Mouse (Mus musculus): ENCODE measurements at regions not wholly inside any gene's neighbourhood (a gene's known extent, or its start where the extent isn't known, plus 50 kb on each side); places are given as distances from the start of the nearest gene placed in this dataset.

DNA sequence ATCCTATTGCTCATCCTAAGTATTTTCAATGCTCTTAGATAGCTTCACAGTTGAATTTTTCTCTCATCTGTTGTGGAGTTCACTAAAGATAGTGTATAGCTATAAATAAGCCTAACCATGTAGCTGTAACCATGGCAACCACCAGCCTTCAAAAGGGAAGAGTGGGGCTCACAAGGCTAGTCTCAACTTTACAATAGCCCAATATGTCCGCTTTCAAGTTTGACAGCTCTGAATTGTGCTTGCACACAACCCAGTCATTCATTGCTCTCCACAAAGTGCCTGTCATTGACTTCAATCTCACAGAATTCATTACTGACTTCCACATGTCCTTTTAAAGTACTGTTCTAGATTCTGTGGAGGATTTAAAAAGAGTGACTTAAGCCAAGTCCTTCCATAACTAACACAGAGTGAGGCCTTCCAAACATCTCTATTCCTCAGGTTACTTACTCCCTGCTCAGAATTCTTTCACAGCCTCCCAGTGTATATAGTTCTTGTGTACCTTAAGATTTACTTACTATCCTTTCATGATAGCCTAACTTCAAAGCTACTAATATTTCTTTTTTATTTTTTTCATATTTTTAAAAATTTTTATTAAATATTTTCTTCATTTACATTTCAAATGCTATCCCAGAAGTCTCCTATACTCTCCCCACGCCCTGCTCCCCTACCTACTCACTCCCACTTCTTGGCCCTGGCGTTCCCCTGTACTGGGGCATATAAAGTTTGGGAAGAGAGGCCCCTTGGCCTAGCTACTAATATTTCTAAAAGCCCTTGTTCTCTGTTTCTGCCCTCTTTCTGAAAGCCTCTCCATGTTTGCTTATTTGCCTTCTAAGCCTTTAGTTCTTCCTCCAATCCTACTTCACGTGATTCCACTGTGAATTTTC, 134.3 kb upstream of the Plppr1 start:
- H3K27me3 ChIP-seq (ENCODE audit: control insufficient read depth, insufficient read depth, low read depth, low read length): no peaks in the 10 kb centered on the region
- H3K4me1 ChIP-seq (ENCODE audit: control insufficient read depth, insufficient read depth, low read length): peaks cover 10% of the 10 kb centered on the region
- H3K4me3 ChIP-seq (ENCODE audit: low read depth, low read length): no peak overlapping the region
- H3K27ac ChIP-seq (ENCODE audit: low read length): no peak overlapping the region
- ATAC-seq: peak; percentile 97
- H3K9ac ChIP-seq (ENCODE audit: low read depth, low read length): no peak overlapping the region
- 49% methylated on average over 4 of the region's 4 CpGs for WGBS
- H3K9me3 ChIP-seq (replicated peaks; ENCODE audit: control insufficient read depth, low read length, poor library complexity, severe bottlenecking): no peaks in the 10 kb centered on the region
- no peaks in the 10 kb centered on the region for H3K36me3 ChIP-seq (ENCODE audit: control insufficient read depth, insufficient read depth, low read length)
- H3K4me2 ChIP-seq (ENCODE audit: low read length): no peak overlapping the region

DNA sequence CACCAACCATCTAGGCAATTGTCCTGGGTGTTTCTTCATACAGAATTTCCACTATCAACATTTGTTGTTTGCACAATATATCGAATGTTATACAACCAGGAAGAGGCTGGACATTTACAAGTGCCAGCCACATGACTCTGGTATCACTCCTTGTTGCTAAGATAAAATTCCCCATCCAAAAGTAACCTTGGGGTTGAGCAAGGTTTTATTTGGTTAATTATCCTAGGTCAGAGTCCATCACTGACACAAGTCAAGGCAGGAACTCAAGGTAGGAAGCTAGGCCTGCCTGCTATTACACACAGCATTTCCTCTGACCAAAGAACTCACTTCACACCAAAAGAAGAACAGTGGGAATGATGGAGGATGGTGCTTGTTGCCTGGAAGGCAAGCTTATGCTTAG, 120.7 kb upstream of the Plppr1 start:
- no peak overlapping the region for H3K4me3 ChIP-seq (ENCODE audit: low read depth, low read length)
- no peaks in the 10 kb centered on the region for H3K27me3 ChIP-seq (ENCODE audit: control insufficient read depth, insufficient read depth, low read depth, low read length)
- 94% methylated on average over 1 of the region's 1 CpGs for WGBS

DNA sequence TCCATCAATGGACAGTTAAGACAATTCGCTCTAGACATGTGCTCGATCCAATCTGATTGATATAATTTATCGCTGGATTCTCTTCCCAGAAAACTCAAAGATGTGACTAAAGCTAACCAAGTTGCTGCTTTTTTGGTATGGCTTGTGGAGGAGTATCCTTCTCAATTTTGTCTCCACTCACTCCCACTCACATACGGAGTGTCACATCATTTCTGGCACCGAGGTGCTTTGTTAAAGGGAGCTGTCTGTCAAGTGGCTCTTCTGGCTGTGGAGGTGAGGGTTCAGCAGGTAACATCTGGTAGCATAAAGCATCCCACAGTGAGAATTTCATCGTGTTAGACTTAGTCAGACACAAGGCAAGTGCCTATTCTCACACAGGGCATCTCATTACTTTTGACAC, 120.2 kb upstream of the Plppr1 start:
- H3K9ac ChIP-seq (ENCODE audit: low read depth, low read length): no peak overlapping the region
- no peak overlapping the region for H3K27ac ChIP-seq (ENCODE audit: low read length)
- H3K4me3 ChIP-seq (ENCODE audit: low read depth, low read length): no peak overlapping the region
- WGBS: 79% methylated on average over 6 of the region's 6 CpGs
- no peaks in the 10 kb centered on the region for H3K36me3 ChIP-seq (ENCODE audit: control insufficient read depth, insufficient read depth, low read length)
- no peak overlapping the region for H3K4me2 ChIP-seq (ENCODE audit: low read length)
- no peaks in the 10 kb centered on the region for H3K9me3 ChIP-seq (replicated peaks; ENCODE audit: control insufficient read depth, low read length, poor library complexity, severe bottlenecking)
- no peaks in the 10 kb centered on the region for H3K27me3 ChIP-seq (ENCODE audit: control insufficient read depth, insufficient read depth, low read depth, low read length)
- 0 out of 2 replicates have a peak, but pooled peaks have one; percentile 32 for ATAC-seq
- H3K4me1 ChIP-seq (ENCODE audit: control insufficient read depth, insufficient read depth, low read length): no peaks in the 10 kb centered on the region

More for the DNA sequence above, 120.7 kb upstream of the Plppr1 start:
- ATAC-seq: no peak
- H3K4me2 ChIP-seq (ENCODE audit: low read length): no peak overlapping the region
- no peaks in the 10 kb centered on the region for H3K36me3 ChIP-seq (ENCODE audit: control insufficient read depth, insufficient read depth, low read length)
- H3K9me3 ChIP-seq (replicated peaks; ENCODE audit: control insufficient read depth, low read length, poor library complexity, severe bottlenecking): no peaks in the 10 kb centered on the region
- H3K9ac ChIP-seq (ENCODE audit: low read depth, low read length): no peak overlapping the region
- H3K27ac ChIP-seq (ENCODE audit: low read length): no peak overlapping the region
- no peaks in the 10 kb centered on the region for H3K4me1 ChIP-seq (ENCODE audit: control insufficient read depth, insufficient read depth, low read length)

DNA sequence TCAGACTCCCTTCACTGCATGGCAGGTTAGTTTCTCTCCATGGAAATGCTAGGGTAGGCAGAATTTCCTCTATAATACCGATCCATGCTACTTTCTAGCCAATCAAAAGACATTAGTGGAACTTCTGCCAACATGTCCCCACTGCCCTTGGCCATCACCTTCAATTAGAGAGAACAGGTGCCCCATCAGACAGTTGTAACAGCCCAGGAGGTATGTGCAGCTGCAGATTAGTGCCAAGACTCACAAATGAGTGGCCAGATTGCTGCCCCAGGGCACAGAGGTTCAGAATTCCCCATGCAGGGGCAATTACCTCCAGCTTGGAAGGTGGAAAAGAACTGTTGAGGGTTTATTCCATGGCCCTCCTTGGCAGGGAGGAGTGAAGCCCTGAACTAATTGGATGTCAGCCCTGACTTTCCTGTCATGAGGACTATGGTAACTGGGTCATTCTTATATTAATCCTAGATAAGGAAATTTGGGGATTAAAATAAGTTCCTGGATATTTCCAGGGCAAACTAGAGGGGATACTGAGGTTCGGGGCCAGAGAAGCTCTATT, 113.7 kb upstream of the Plppr1 start:
- H3K4me3 ChIP-seq (ENCODE audit: low read depth, low read length): no peak overlapping the region
- H3K9ac ChIP-seq (ENCODE audit: low read depth, low read length): no peak overlapping the region
- peak; percentile 67; the same call in 1 of the 2 replicates for ATAC-seq
- H3K27ac ChIP-seq (ENCODE audit: low read length): no peak overlapping the region
- 84% methylated on average over 2 of the region's 2 CpGs for WGBS
- H3K4me2 ChIP-seq (ENCODE audit: low read length): no peak overlapping the region
- no peaks in the 10 kb centered on the region for H3K4me1 ChIP-seq (ENCODE audit: control insufficient read depth, insufficient read depth, low read length)
- no peaks in the 10 kb centered on the region for H3K9me3 ChIP-seq (replicated peaks; ENCODE audit: control insufficient read depth, low read length, poor library complexity, severe bottlenecking)
- no peaks in the 10 kb centered on the region for H3K27me3 ChIP-seq (ENCODE audit: control insufficient read depth, insufficient read depth, low read depth, low read length)
- H3K36me3 ChIP-seq (ENCODE audit: control insufficient read depth, insufficient read depth, low read length): no peaks in the 10 kb centered on the region

DNA sequence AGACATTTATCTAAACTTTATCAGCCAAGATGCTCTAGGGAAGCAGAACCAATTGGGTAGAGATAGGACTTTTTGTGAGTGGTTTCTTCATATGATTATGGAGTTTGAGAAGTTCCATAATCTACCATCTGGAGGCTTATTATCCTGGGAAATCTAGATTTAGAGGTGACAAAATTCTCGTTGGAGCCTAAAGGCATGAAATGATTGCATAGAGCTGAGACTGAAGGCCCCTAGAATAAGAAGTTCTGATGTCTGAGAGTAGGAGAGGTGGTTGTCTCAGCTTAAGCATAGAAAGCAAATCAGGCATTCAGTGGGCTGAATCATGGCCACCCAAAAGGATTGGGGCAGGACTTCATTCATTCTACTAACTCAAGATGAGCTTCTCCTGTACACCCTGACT, 106.1 kb upstream of the Plppr1 start:
- no peak overlapping the region for H3K4me3 ChIP-seq (ENCODE audit: low read depth, low read length)
- no peaks in the 10 kb centered on the region for H3K36me3 ChIP-seq (ENCODE audit: control insufficient read depth, insufficient read depth, low read length)
- 75% methylated on average over 1 of the region's 1 CpGs for WGBS
- H3K9me3 ChIP-seq (replicated peaks; ENCODE audit: control insufficient read depth, low read length, poor library complexity, severe bottlenecking): no peaks in the 10 kb centered on the region
- ATAC-seq: no peak
- H3K4me2 ChIP-seq (ENCODE audit: low read length): no peak overlapping the region
- no peak overlapping the region for H3K27ac ChIP-seq (ENCODE audit: low read length)
- no peaks in the 10 kb centered on the region for H3K4me1 ChIP-seq (ENCODE audit: control insufficient read depth, insufficient read depth, low read length)
- H3K9ac ChIP-seq (ENCODE audit: low read depth, low read length): no peak overlapping the region
- H3K27me3 ChIP-seq (ENCODE audit: control insufficient read depth, insufficient read depth, low read depth, low read length): no peaks in the 10 kb centered on the region

DNA sequence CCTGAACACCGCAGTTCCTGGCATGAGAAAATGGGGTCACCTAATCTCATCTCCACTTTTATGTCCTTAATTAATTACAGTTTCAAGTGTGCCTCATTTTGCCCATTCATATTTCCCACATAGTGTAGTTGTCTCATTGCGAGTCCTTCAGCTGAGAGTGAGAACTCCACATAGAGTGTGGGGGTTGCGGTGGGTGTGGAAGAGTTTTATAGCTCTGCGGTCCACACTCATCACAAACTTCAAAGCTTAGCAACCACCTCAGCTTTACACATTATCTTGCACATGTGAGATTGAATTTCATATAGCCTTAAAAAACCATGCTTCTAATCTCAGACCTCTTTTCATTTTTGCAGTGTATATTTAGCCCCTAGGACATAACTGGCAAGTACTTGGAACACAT, 83.3 kb upstream of the Plppr1 start:
- WGBS: 95% methylated on average over 4 of the region's 4 CpGs
- Histone ChIP-seq H3K4me1 (ENCODE audit: control insufficient read depth, insufficient read depth, low read length) (no peaks in the 10 kb centered on the region), H3K9ac (ENCODE audit: low read depth, low read length) (no peak overlapping the region), H3K4me2 (ENCODE audit: low read length) (no peak overlapping the region), H3K9me3 (replicated peaks; ENCODE audit: control insufficient read depth, low read length, poor library complexity, severe bottlenecking) (no peaks in the 10 kb centered on the region), H3K4me3 (ENCODE audit: low read depth, low read length) (no peak overlapping the region), H3K27me3 (ENCODE audit: control insufficient read depth, insufficient read depth, low read depth, low read length) (no peaks in the 10 kb centered on the region), H3K36me3 (ENCODE audit: control insufficient read depth, insufficient read depth, low read length) (no peaks in the 10 kb centered on the region), H3K27ac (ENCODE audit: low read length) (no peak overlapping the region)
- ATAC-seq: no peak

DNA sequence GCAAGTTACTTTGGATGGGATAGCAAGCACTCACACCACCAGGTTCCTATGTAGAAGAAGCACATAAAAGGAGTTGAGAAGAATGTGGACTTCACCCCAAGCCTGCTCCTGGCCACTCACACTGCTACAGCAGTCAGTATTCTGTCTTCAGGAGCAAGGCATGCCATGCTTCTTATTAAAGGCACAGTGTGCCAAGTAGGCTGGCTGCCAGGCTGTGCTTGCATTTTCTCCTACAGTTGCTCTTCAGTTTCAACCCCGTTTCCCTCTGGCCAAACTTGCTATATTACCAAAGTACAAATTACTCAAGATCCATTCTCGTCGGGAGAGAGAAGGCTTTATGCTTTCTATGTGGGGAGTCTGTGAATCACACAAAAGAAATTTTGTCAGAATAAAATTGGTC, 67.1 kb upstream of the Plppr1 start:
- H3K4me3 ChIP-seq (ENCODE audit: low read depth, low read length): no peak overlapping the region
- no peak overlapping the region for H3K27ac ChIP-seq (ENCODE audit: low read length)
- no peaks in the 10 kb centered on the region for H3K4me1 ChIP-seq (ENCODE audit: control insufficient read depth, insufficient read depth, low read length)
- no peaks in the 10 kb centered on the region for H3K9me3 ChIP-seq (replicated peaks; ENCODE audit: control insufficient read depth, low read length, poor library complexity, severe bottlenecking)
- no peak overlapping the region for H3K9ac ChIP-seq (ENCODE audit: low read depth, low read length)
- no peak overlapping the region for H3K4me2 ChIP-seq (ENCODE audit: low read length)
- H3K36me3 ChIP-seq (ENCODE audit: control insufficient read depth, insufficient read depth, low read length): no peaks in the 10 kb centered on the region
- ATAC-seq: no peak
- WGBS: 62% methylated on average over 3 of the region's 3 CpGs
- H3K27me3 ChIP-seq (ENCODE audit: control insufficient read depth, insufficient read depth, low read depth, low read length): no peaks in the 10 kb centered on the region
